Mouse (Mus musculus) lung, postnatal 0 days (tissue): ENCODE results near the gene Gm45234. TPM values are rescaled to one million over a fixed set of nuclear protein-coding genes. Genes with fewer than 3 reads are reported as not detected.

ENCODE experiments used
- ATAC-seq: fragments of 200-750 bp; cut with Nextera tagmentation; 2 replicates; pipeline ENCODE4 v1.8.0; 2017; ENCODE audit warnings: moderate library complexity
- DNase-seq: peaks from one replicate; pipeline ENCODE4 v3.0.0-alpha.2; 2016; ENCODE audit warnings: low spot score
- H3K27ac ChIP-seq: fragments of 300-500 bp; sonication (generic); 2 replicates; pipeline ENCODE4 v1.5.1; 2014; ENCODE audit warnings: antibody characterized with exemption, mild to moderate bottlenecking, low read length, mixed read lengths
- H3K27me3 ChIP-seq: fragments of 300-500 bp; sonication (generic); replicated peaks from 2 replicates; pipeline ENCODE4 v1.6.1; 2014; ENCODE audit warnings: low read length, mixed read lengths; ENCODE audit not compliant: insufficient read depth
- H3K36me3 ChIP-seq: fragments of 300-500 bp; sonication (generic); 2 replicates; pipeline ENCODE4 v1.6.1; 2014; ENCODE audit warnings: low read length, mixed read lengths; ENCODE audit not compliant: insufficient read depth
- H3K4me1 ChIP-seq: fragments of 300-500 bp; sonication (generic); 2 replicates; pipeline ENCODE4 v1.6.1; 2014; ENCODE audit warnings: antibody characterized with exemption, low read depth, low read length, mixed read lengths; ENCODE audit not compliant: insufficient read depth
- H3K4me2 ChIP-seq: fragments of 300-500 bp; sonication (generic); replicated peaks from 2 replicates; pipeline ENCODE4 v1.6.1; 2014; ENCODE audit warnings: low read depth, mild to moderate bottlenecking, low read length, moderate library complexity, mixed read lengths
- H3K4me3 ChIP-seq: fragments of 300-500 bp; sonication (generic); 2 replicates; pipeline ENCODE4 v1.5.1; 2014; ENCODE audit warnings: low read depth, low read length
- H3K9ac ChIP-seq: fragments of 300-500 bp; sonication (generic); replicated peaks from 2 replicates; pipeline ENCODE4 v1.6.1; 2014; ENCODE audit warnings: low read depth, mild to moderate bottlenecking
- H3K9me3 ChIP-seq: fragments of 300-500 bp; sonication (generic); 2 replicates; pipeline ENCODE4 v1.6.1; 2016; ENCODE audit warnings: low read length, mixed read lengths
- CTCF ChIP-seq: IDR thresholded peaks from 2 replicates; pipeline ENCODE4 v1.5.1; 2016; ENCODE audit warnings: antibody characterized with exemption, mild to moderate bottlenecking
- EP300 ChIP-seq: IDR thresholded peaks from 2 replicates; pipeline ENCODE4 v1.6.1; 2016; ENCODE audit warnings: antibody characterized with exemption, mild to moderate bottlenecking, control low read depth
- WGBS: fragments of 180-500 bp; shearing (Covaris S2); extraction: QIAGEN DNeasy Blood & Tissue Kit; methylation state at CpG from one replicate; pipeline ENCODE4 v1.1.7; 2014; 5-methylcytosine and 5-hydroxymethylcytosine counted together
- polyA plus RNA-seq: library from polyadenylated mRNA; unstranded; fragments of >200 nt; fragmentation: Nextera tagmentation; extraction: Ambion mirVana; gene quantifications from 2 replicates; pipeline ENCODE4 v1.2.1, GENCODE M21; 2015

Gm45234 gene
- polyA plus RNA-seq, 1 experiment from 2014 or later = not detected

GRCm38 (mm10) chr6:124757909-124758848, 2.4 kb upstream of the Gm45234 start:
- Histone ChIP-seq H3K27me3 (no peaks in the 10 kb centered on the region), H3K4me1 (peaks cover 20% of the 10 kb centered on the region), H3K9ac (no peak overlapping the region), H3K9me3 (no peaks in the 10 kb centered on the region), H3K4me2 (peak overlapping the region; percentile 64), H3K27ac (peak overlapping the region; percentile 97), H3K4me3 (0 out of 2 replicates have a peak overlapping the region, but pooled peaks have one; percentile 93), H3K36me3 (no peaks in the 10 kb centered on the region)
- ATAC-seq (peak; percentile 11; the same call in 1 of the 2 replicates), DNase-seq (peak; percentile 77)
- 38% methylated on average over 5 of the region's 5 CpGs for WGBS
- TF ChIP-seq CTCF (no peak), EP300 (no peak)

GRCm38 (mm10) chr6:124757351-124757880, 1.6 kb upstream of the Gm45234 start:
- no peak for ATAC-seq
- no peak for TF ChIP-seq EP300
- TF ChIP-seq CTCF = no peak
- peak overlapping the region; percentile 97 for H3K27ac ChIP-seq
- H3K9me3 ChIP-seq = no peaks in the 10 kb centered on the region
- no peaks in the 10 kb centered on the region for H3K27me3 ChIP-seq
- no peak for DNase-seq
- peaks cover 20% of the 10 kb centered on the region for H3K4me1 ChIP-seq
- peak overlapping the region; percentile 64 for H3K4me2 ChIP-seq
- no peaks in the 10 kb centered on the region for H3K36me3 ChIP-seq
- H3K9ac ChIP-seq = 0 out of 2 replicates have a peak overlapping the region, but pooled peaks have one; percentile 86
- 9% methylated on average over 5 of the region's 5 CpGs for WGBS
- peak overlapping the region; percentile 93 for H3K4me3 ChIP-seq

- 2% methylated on average over 46 of the region's 54 CpGs for WGBS
- H3K4me3 ChIP-seq = peak overlapping the region; percentile 93
- peak overlapping the region; percentile 97 for H3K27ac ChIP-seq
- H3K27me3 ChIP-seq = no peaks in the 10 kb centered on the region
- peak overlapping the region; percentile 64 for H3K4me2 ChIP-seq
- H3K4me1 ChIP-seq = peaks cover 20% of the 10 kb centered on the region
- no peak for TF ChIP-seq CTCF
- TF ChIP-seq EP300 = no peak
- no peaks in the 10 kb centered on the region for H3K36me3 ChIP-seq
- ATAC-seq (peak; percentile 75), DNase-seq (peak; percentile 94)
- H3K9ac ChIP-seq = peak overlapping the region; percentile 86
- H3K9me3 ChIP-seq = no peaks in the 10 kb centered on the region
These were observed 980 bp upstream of the Gm45234 start for GRCm38 (mm10) chr6:124756652-124757350.

GRCm38 (mm10) chr6:124755306-124755705, 515 bp downstream of the Gm45234 start:
- no peaks in the 10 kb centered on the region for H3K27me3 ChIP-seq
- ATAC-seq (no peak), DNase-seq (peak; percentile 58)
- TF ChIP-seq CTCF = no peak
- no peak for TF ChIP-seq EP300
- peak overlapping the region; percentile 93 for H3K4me3 ChIP-seq
- H3K4me2 ChIP-seq = peak overlapping the region; percentile 64
- H3K4me1 ChIP-seq = peaks cover 20% of the 10 kb centered on the region
- peak overlapping the region; percentile 86 for H3K9ac ChIP-seq
- WGBS = 6% methylated on average over 3 of the region's 3 CpGs
- peak overlapping the region; percentile 97 for H3K27ac ChIP-seq
- no peaks in the 10 kb centered on the region for H3K36me3 ChIP-seq
- no peaks in the 10 kb centered on the region for H3K9me3 ChIP-seq

GRCm38 (mm10) chr6:124753861-124754260, 2.0 kb downstream of the Gm45234 start:
- no peak overlapping the region for H3K4me3 ChIP-seq
- H3K9me3 ChIP-seq = no peaks in the 10 kb centered on the region
- H3K27ac ChIP-seq = no peak overlapping the region
- H3K9ac ChIP-seq = no peak overlapping the region
- peaks cover 16% of the 10 kb centered on the region for H3K4me1 ChIP-seq
- no peak for DNase-seq
- H3K27me3 ChIP-seq = no peaks in the 10 kb centered on the region
- ATAC-seq = no peak
- H3K36me3 ChIP-seq = 0 out of 2 replicates have a peak, but pooled peaks cover 3% of the 10 kb centered on the region
- 74% methylated on average over 2 of the region's 2 CpGs for WGBS
- no peak overlapping the region for H3K4me2 ChIP-seq
- TF ChIP-seq CTCF (no peak), EP300 (no peak)

GRCm38 (mm10) chr6:124750405-124750804, 5.4 kb downstream of the Gm45234 start:
- ATAC-seq (no peak), DNase-seq (no peak)
- Histone ChIP-seq H3K4me1 (no peaks in the 10 kb centered on the region; the same call in 1 of the 2 replicates), H3K27ac (no peak overlapping the region), H3K9me3 (no peaks in the 10 kb centered on the region), H3K9ac (no peak overlapping the region), H3K36me3 (0 out of 2 replicates have a peak, but pooled peaks cover 3% of the 10 kb centered on the region), H3K4me2 (no peak overlapping the region), H3K27me3 (no peaks in the 10 kb centered on the region), H3K4me3 (no peak overlapping the region)
- TF ChIP-seq EP300 (no peak), CTCF (no peak)
- WGBS = 74% methylated on average over 8 of the region's 8 CpGs
